8 mouse cellular contexts compared by ENCODE assay signal in the genomic region with DNA sequence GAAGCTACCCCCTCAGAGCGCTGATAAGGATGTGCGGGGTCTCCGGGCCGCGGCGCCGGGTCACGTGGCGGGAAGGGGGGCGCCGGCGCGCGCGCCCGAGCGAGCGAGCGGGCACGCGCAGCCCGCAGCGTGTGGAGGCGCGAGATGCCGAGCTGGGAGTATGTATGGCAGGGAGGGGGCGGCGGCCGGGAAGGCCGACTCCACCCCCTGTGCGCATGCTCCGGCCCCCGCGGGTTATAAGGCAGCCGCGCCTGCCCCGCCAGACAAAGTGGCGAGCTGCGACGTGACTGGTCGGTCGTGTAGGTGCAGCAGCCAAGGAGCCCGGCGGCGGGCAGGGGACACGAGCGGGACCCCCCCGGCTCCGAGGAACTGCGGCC. TPM values are rescaled to one million over a fixed set of nuclear protein-coding genes. Genes with fewer than 3 reads are reported as not detected.
DNase-seq lines count a peak whose midpoint lies in the region; ATAC-seq and TF ChIP-seq lines count a peak whose summit lies in the region.

TSS of gene Slc16a1 (plus strand) at position 266 of the 377 bp plus-strand sequence.

- peak; percentile 86 for TF ChIP-seq POLR2A in heart, adult 2 months (IDR thresholded peaks at IDR 0.05; ENCODE audit: insufficient read depth, low read depth, low read length)
- TF ChIP-seq POLR2A in limb, embryonic 14.5 days (IDR thresholded peaks at IDR 0.05; ENCODE audit: borderline replicate concordance, extremely low read depth, insufficient read depth, insufficient read length): peak; percentile 90

- peak within 1 kb of the TSS; percentile 86 for H3K4me3 ChIP-seq in embryonic facial prominence, embryonic 13.5 days
- H3K4me3 ChIP-seq in heart, adult 2 months: peak within 1 kb of the TSS; percentile 72
- H3K4me3 ChIP-seq in limb, embryonic 14.5 days (replicated peaks; ENCODE audit: low read length): peak within 1 kb of the TSS; percentile 87
- H3K4me3 ChIP-seq in midbrain, postnatal 0 days (ENCODE audit: low read depth, low read length): peak within 1 kb of the TSS; percentile 86

- TF ChIP-seq EP300 in heart, adult 2 months (IDR thresholded peaks at IDR 0.05; ENCODE audit: insufficient read depth, low read depth, low read length): no peak

- TF ChIP-seq CTCF in heart, adult 2 months (IDR thresholded peaks at IDR 0.05): no peak
- no peak for TF ChIP-seq CTCF in midbrain, postnatal 0 days (IDR thresholded peaks at IDR 0.05)

- intact Hi-C loops in heart, adult 2 months (cut with DNase I): loop anchor here (2.0 kb wide), 1 partner anchor 128 kb away; the partner anchor contains the start of gene Lrig2

- peak within 1 kb of the TSS; percentile 74 for H3K27ac ChIP-seq in embryonic facial prominence, embryonic 13.5 days
- H3K27ac ChIP-seq in heart, adult 2 months: peak within 1 kb of the TSS; percentile 97
- H3K27ac ChIP-seq in limb, embryonic 14.5 days (replicated peaks; ENCODE audit: low read depth, low read length): peak within 1 kb of the TSS; percentile 72
- peak within 1 kb of the TSS; percentile 55 for H3K27ac ChIP-seq in midbrain, postnatal 0 days (ENCODE audit: low read depth, low read length)

- under 1% methylated on average over 50 of the region's 50 CpGs for WGBS in embryonic facial prominence, embryonic 13.5 days
- WGBS in heart, adult 2 months: under 1% methylated on average over 50 of the region's 50 CpGs
- under 1% methylated on average over 48 of the region's 50 CpGs for WGBS in limb, embryonic 14.5 days
- under 1% methylated on average over 47 of the region's 50 CpGs for WGBS in midbrain, postnatal 0 days

- peak within 1 kb of the TSS; percentile 89 for H3K9ac ChIP-seq in embryonic facial prominence, embryonic 13.5 days
- H3K9ac ChIP-seq in heart, adult 2 months (ENCODE audit: low read depth, low read length): peak within 1 kb of the TSS; percentile 87
- peak within 1 kb of the TSS; percentile 90 for H3K9ac ChIP-seq in limb, embryonic 14.5 days (ENCODE audit: low read depth, low read length, severe bottlenecking)
- H3K9ac ChIP-seq in midbrain, postnatal 0 days (replicated peaks; ENCODE audit: low read length, poor library complexity, severe bottlenecking): peak within 1 kb of the TSS; percentile 78

- H3K27me3 ChIP-seq in embryonic facial prominence, embryonic 13.5 days: no peaks in the 10 kb centered on the region
- no peaks in the 10 kb centered on the region for H3K27me3 ChIP-seq in heart, adult 2 months (ENCODE audit: control insufficient read depth, insufficient read depth, low read length)
- no peaks in the 10 kb centered on the region for H3K27me3 ChIP-seq in limb, embryonic 14.5 days (ENCODE audit: control insufficient read depth, insufficient read depth, low read length)
- no peaks in the 10 kb centered on the region for H3K27me3 ChIP-seq in midbrain, postnatal 0 days (ENCODE audit: insufficient read depth, low read length)

- H3K4me1 ChIP-seq in embryonic facial prominence, embryonic 13.5 days: peaks cover 15% of the 10 kb centered on the region
- peaks cover 3% of the 10 kb centered on the region for H3K4me1 ChIP-seq in heart, adult 2 months (ENCODE audit: control insufficient read depth, insufficient read depth, low read length)
- peaks cover 3% of the 10 kb centered on the region; the same call in 1 of the 2 replicates for H3K4me1 ChIP-seq in limb, embryonic 14.5 days (ENCODE audit: control insufficient read depth, insufficient read depth, low read length)
- no peaks in the 10 kb centered on the region for H3K4me1 ChIP-seq in midbrain, postnatal 0 days (ENCODE audit: insufficient read depth, low read length)

- DNase-seq in 3134 (ENCODE audit: extremely low read depth, insufficient read length, low spot score): peak; percentile 95
- DNase-seq in adrenal gland, postnatal 36 days: peak; percentile 93 to 97
- peak; percentile 93 for DNase-seq in heart, adult 2 months
- peak; percentile 80 for DNase-seq in kidney, adult 9 months
- peak; percentile 94 for DNase-seq in limb, embryonic 14.5 days (ENCODE audit: low spot score)
- peak; percentile 92 for DNase-seq in midbrain, postnatal 0 days (ENCODE audit: low spot score)
- DNase-seq in spleen, postnatal 14 days (ENCODE audit: low spot score in 2 of 2): peak; percentile 91

- H3K9me3 ChIP-seq in embryonic facial prominence, embryonic 13.5 days: no peaks in the 10 kb centered on the region
- H3K9me3 ChIP-seq in limb, embryonic 14.5 days (ENCODE audit: control insufficient read depth, low read length): no peaks in the 10 kb centered on the region
- no peaks in the 10 kb centered on the region for H3K9me3 ChIP-seq in midbrain, postnatal 0 days (ENCODE audit: low read length)

- peak; percentile 96 for ATAC-seq in embryonic facial prominence, embryonic 13.5 days (ENCODE audit: insufficient number of reproducible peaks, insufficient read depth, low FRiP score, low TSS enrichment, low read depth)
- ATAC-seq in limb, embryonic 14.5 days (ENCODE audit: low FRiP score, low read depth): peak; percentile 97
- peak; percentile 97 for ATAC-seq in midbrain, postnatal 0 days (ENCODE audit: low FRiP score)

- peak within 1 kb of the TSS; percentile 94 for H3K4me2 ChIP-seq in embryonic facial prominence, embryonic 13.5 days
- peak within 1 kb of the TSS; percentile 97 for H3K4me2 ChIP-seq in limb, embryonic 14.5 days (replicated peaks; ENCODE audit: low read depth, low read length, severe bottlenecking)
- peak within 1 kb of the TSS; percentile 95 for H3K4me2 ChIP-seq in midbrain, postnatal 0 days (ENCODE audit: low read depth, low read length, poor library complexity, severe bottlenecking)

- no peaks in the 10 kb centered on the region for H3K79me2 ChIP-seq in heart, adult 2 months (replicated peaks; ENCODE audit: control insufficient read depth, insufficient read depth, low read length)

- H3K36me3 ChIP-seq in embryonic facial prominence, embryonic 13.5 days: no peaks in the 10 kb centered on the region
- no peaks in the 10 kb centered on the region; the same call in 1 of the 2 replicates for H3K36me3 ChIP-seq in heart, adult 2 months (ENCODE audit: control insufficient read depth, insufficient read depth, low read length)
- H3K36me3 ChIP-seq in limb, embryonic 14.5 days (ENCODE audit: control insufficient read depth, insufficient read depth, low read length): no peaks in the 10 kb centered on the region
- no peaks in the 10 kb centered on the region for H3K36me3 ChIP-seq in midbrain, postnatal 0 days (ENCODE audit: insufficient read depth, low read length)

RNA-seq across cellular contexts. Expression of gene Slc16a1, which starts in this region (rescaled TPM):
- 10 to 100 TPM; 34.4 to 62.7 TPM for total RNA-seq in adrenal gland, postnatal 36 days (2021)
- 29.6 and 33.6 TPM in 2 replicates for polyA plus RNA-seq in embryonic facial prominence, embryonic 13.5 days (2015; fragmentation: Nextera tagmentation; extraction: Ambion mirVana)
- 100 to 1,000 TPM; 157 to 177 TPM for total RNA-seq in heart, adult 2 months (2021)
- polyA plus RNA-seq in heart, adult 2 months (2012; rRNA removed): 91.9 and 179 TPM in 2 replicates
- 22.3 and 23.3 TPM in 2 replicates for polyA plus RNA-seq in limb, embryonic 14.5 days (2012; rRNA removed)
- 45.1 and 46.6 TPM in 2 replicates for polyA plus RNA-seq in limb, embryonic 14.5 days (2014; fragmentation: Nextera tagmentation; extraction: Ambion mirVana)
- total RNA-seq in midbrain, postnatal 0 days (2014; rRNA removed): 31.2 and 36.6 TPM in 2 replicates
- 19.1 and 20.5 TPM in 2 replicates for polyA plus RNA-seq in midbrain, postnatal 0 days (2015; fragmentation: Nextera tagmentation; extraction: Ambion mirVana)

Comparison
In these comparisons a context has a peak if more than half of its experiments do, and no peak if none do; other contexts are left out.
1. Peak in every context shown above with its lines: DNase-seq, ATAC-seq, H3K4me3 ChIP-seq and H3K27ac ChIP-seq.